Mouse (Mus musculus): ENCODE measurements around the gene Abcb9. TPM values are rescaled to one million over a fixed set of nuclear protein-coding genes. Genes with fewer than 3 reads are reported as not detected.
A peak's percentile ranks its signal among the peaks of the same experiment; 100 is the strongest.

The Abcb9 gene
- polyA plus RNA-seq, 1 experiment: 34.7 TPM

DNA sequence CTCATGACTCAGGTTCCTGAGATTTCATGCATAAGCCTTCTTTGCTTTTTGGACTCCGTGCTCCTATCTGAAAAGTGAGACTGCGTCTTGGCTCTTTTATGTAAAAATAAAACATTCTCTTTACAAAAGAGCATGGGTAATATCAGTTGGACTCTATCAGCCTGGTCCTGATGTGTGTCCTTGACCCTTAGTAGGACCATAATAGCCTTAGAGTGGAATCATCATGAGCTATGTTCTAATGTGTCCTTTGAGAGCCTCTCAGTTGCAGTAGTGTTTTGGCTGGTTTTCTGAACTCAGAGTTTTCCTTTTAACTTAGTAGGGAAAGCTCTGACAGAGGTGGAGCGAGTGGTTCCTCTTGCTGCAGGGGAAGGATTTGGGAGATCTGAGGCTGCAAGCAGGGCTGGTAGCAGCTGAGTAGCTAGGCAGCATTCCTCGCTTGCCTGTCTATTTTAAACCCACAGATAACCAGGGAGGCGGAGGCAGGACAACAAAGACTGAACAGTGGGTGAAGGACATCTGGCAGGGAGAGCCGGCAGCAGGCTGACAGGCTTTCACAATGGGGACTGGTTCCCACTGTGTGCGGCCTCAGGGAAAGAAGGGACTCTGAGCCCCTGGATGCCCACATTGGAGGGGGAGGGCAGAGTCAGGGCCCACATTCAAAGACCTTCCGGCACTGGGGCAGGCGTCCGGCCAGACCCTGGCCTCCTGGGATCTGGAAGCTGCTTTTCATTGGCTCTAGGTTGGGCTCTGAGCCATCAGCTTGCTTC is 52.2 kb downstream of the Abcb9 start:
- TF ChIP-seq POLR2A (IDR thresholded peaks at IDR 0.05; ENCODE audit: borderline replicate concordance, insufficient read depth, low read length) (no peak), CTCF (IDR thresholded peaks at IDR 0.05; ENCODE audit: borderline replicate concordance, insufficient read depth, low read depth, low read length) (no peak)
- DNase-seq: peak; percentile 21 to 47
- WGBS: 52% methylated on average over 10 of the region's 10 CpGs
- H3K27me3 ChIP-seq (ENCODE audit: control insufficient read depth, insufficient read depth, low read length): no peaks in the 10 kb centered on the region
- no peak overlapping the region for H3K4me3 ChIP-seq (replicated peaks; ENCODE audit: insufficient read depth, low read depth, low read length)
- no peak overlapping the region for H3K27ac ChIP-seq (ENCODE audit: insufficient read depth, low read length)
- peaks cover 5% of the 10 kb centered on the region for H3K4me1 ChIP-seq (ENCODE audit: control insufficient read depth, insufficient read depth, low read length)

DNA sequence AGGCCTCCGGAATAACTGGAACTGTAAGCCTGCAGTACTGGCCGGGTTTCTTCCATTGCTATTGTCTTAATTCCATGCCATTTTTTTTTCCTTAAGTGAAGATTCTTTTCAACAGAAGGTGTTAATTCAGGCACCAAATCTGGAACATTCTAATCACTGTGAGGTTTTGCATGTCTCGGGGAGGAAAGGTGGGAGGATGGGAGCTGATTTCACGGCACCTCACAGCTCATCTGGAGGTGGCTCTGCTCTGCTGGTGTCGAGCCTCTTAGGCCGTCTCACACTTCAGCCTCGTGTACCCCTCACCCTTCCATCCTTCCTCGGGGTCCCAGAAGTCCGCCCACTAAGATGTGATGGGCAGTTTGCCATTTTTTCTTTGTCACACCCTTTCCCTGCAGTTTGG is 54.5 kb downstream of the Abcb9 start:
- Histone ChIP-seq H3K27ac (ENCODE audit: insufficient read depth, low read length) (no peak overlapping the region), H3K27me3 (ENCODE audit: control insufficient read depth, insufficient read depth, low read length) (no peaks in the 10 kb centered on the region), H3K4me1 (ENCODE audit: control insufficient read depth, insufficient read depth, low read length) (peaks cover 5% of the 10 kb centered on the region; the same call in 1 of the 2 replicates), H3K4me3 (replicated peaks; ENCODE audit: insufficient read depth, low read depth, low read length) (no peak overlapping the region)
- WGBS: 63% methylated on average over 9 of the region's 9 CpGs
- no peak for DNase-seq
- TF ChIP-seq POLR2A (IDR thresholded peaks at IDR 0.05; ENCODE audit: borderline replicate concordance, insufficient read depth, low read length) (no peak), CTCF (IDR thresholded peaks at IDR 0.05; ENCODE audit: borderline replicate concordance, insufficient read depth, low read depth, low read length) (no peak)

- no peaks in the 10 kb centered on the region for H3K4me1 ChIP-seq (ENCODE audit: control insufficient read depth, insufficient read depth, low read length)
- 59% methylated on average over 6 of the region's 6 CpGs for WGBS
- no peak overlapping the region for H3K4me3 ChIP-seq (replicated peaks; ENCODE audit: insufficient read depth, low read depth, low read length)
- TF ChIP-seq POLR2A (IDR thresholded peaks at IDR 0.05; ENCODE audit: borderline replicate concordance, insufficient read depth, low read length) (no peak), CTCF (IDR thresholded peaks at IDR 0.05; ENCODE audit: borderline replicate concordance, insufficient read depth, low read depth, low read length) (no peak)
- no peak overlapping the region for H3K27ac ChIP-seq (ENCODE audit: insufficient read depth, low read length)
- DNase-seq: no peak
- no peaks in the 10 kb centered on the region for H3K27me3 ChIP-seq (ENCODE audit: control insufficient read depth, insufficient read depth, low read length)
Measured at GRCm38 (mm10) chr5:124039602-124040001, 56.0 kb downstream of the Abcb9 start.

DNA sequence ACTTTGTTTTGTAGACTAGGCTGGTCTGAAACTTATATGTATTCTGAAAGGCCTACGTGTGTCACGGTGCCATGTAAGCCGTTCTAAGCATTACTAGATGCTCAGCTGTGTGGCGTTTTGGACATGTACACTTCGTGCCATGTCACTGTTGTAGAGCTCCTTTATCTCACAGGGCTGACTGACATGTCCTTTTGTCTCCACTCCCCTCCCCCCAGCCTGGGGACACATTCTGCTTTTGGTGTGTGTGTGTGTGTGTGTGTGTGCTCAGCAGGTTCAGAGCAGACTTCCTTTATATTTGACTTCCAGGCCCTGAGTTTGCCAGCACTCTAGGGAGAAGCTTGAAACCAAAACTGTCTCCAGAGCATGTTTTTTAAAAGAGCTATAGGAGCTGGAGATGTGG is 58.8 kb downstream of the Abcb9 start:
- H3K4me3 ChIP-seq (replicated peaks; ENCODE audit: insufficient read depth, low read depth, low read length): no peak overlapping the region
- WGBS: 77% methylated on average over 5 of the region's 5 CpGs
- TF ChIP-seq CTCF (IDR thresholded peaks at IDR 0.05; ENCODE audit: borderline replicate concordance, insufficient read depth, low read depth, low read length) (no peak), POLR2A (IDR thresholded peaks at IDR 0.05; ENCODE audit: borderline replicate concordance, insufficient read depth, low read length) (no peak)
- no peak overlapping the region for H3K27ac ChIP-seq (ENCODE audit: insufficient read depth, low read length)
- H3K27me3 ChIP-seq (ENCODE audit: control insufficient read depth, insufficient read depth, low read length): no peaks in the 10 kb centered on the region
- H3K4me1 ChIP-seq (ENCODE audit: control insufficient read depth, insufficient read depth, low read length): no peaks in the 10 kb centered on the region
- DNase-seq: no peak

DNA sequence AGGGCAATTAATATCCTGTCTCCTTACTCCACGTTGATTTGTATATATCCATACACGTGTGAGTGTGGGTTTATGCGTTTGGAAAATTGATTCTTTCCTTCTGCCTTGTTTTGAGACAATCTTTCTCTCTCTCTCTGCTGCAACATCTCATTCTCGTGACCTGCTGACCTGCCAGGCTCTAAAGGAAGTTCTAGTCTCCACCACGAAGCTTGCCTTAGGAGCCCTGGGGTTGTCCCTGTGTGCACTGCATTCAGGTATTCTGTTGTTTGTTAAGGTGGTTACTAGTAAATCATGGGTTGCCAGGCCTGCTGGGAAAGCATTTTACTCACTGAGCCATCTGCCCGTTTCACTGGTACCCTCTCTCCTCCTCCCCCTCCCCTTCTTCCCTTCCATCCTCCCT is 59.3 kb downstream of the Abcb9 start:
- 52% methylated on average over 6 of the region's 6 CpGs for WGBS
- Histone ChIP-seq H3K27ac (ENCODE audit: insufficient read depth, low read length) (no peak overlapping the region), H3K27me3 (ENCODE audit: control insufficient read depth, insufficient read depth, low read length) (no peaks in the 10 kb centered on the region), H3K4me3 (replicated peaks; ENCODE audit: insufficient read depth, low read depth, low read length) (no peak overlapping the region), H3K4me1 (ENCODE audit: control insufficient read depth, insufficient read depth, low read length) (no peaks in the 10 kb centered on the region)
- TF ChIP-seq POLR2A (IDR thresholded peaks at IDR 0.05; ENCODE audit: borderline replicate concordance, insufficient read depth, low read length): no peak
- TF ChIP-seq CTCF (IDR thresholded peaks at IDR 0.05; ENCODE audit: borderline replicate concordance, insufficient read depth, low read depth, low read length): no peak
- no peak for DNase-seq

DNA sequence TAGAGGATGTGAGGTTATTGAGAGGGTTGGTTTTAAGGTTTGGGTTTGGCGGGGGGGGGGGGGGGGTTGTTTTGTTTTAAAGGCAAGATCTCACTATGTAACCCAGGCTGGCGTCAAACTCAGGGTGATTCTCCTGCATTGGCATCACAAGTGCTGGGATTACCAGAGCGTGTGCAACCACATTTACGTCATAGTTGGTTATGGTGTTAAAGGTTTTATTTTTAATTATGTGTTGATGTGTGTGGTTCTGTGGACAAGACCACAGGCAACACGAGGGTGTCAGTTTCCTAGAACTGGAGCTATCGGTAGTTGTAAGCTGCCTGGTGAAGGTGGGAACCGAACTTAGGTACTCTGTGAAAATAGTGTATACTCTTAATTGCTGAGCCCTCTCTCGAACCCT is 59.8 kb downstream of the Abcb9 start:
- DNase-seq: no peak
- WGBS: 76% methylated on average over 8 of the region's 8 CpGs
- no peaks in the 10 kb centered on the region for H3K27me3 ChIP-seq (ENCODE audit: control insufficient read depth, insufficient read depth, low read length)
- H3K27ac ChIP-seq (ENCODE audit: insufficient read depth, low read length): no peak overlapping the region
- no peaks in the 10 kb centered on the region for H3K4me1 ChIP-seq (ENCODE audit: control insufficient read depth, insufficient read depth, low read length)
- H3K4me3 ChIP-seq (replicated peaks; ENCODE audit: insufficient read depth, low read depth, low read length): no peak overlapping the region
- no peak for TF ChIP-seq POLR2A (IDR thresholded peaks at IDR 0.05; ENCODE audit: borderline replicate concordance, insufficient read depth, low read length)
- no peak for TF ChIP-seq CTCF (IDR thresholded peaks at IDR 0.05; ENCODE audit: borderline replicate concordance, insufficient read depth, low read depth, low read length)

GRCm38 (mm10) chr5:124035406-124035805 is 60.2 kb downstream of the Abcb9 start:
- TF ChIP-seq CTCF (IDR thresholded peaks at IDR 0.05; ENCODE audit: borderline replicate concordance, insufficient read depth, low read depth, low read length) (no peak), POLR2A (IDR thresholded peaks at IDR 0.05; ENCODE audit: borderline replicate concordance, insufficient read depth, low read length) (no peak)
- DNase-seq: no peak
- WGBS: 90% methylated on average over 9 of the region's 9 CpGs
- Histone ChIP-seq H3K27me3 (ENCODE audit: control insufficient read depth, insufficient read depth, low read length) (no peaks in the 10 kb centered on the region), H3K4me1 (ENCODE audit: control insufficient read depth, insufficient read depth, low read length) (no peaks in the 10 kb centered on the region), H3K4me3 (replicated peaks; ENCODE audit: insufficient read depth, low read depth, low read length) (no peak overlapping the region), H3K27ac (ENCODE audit: insufficient read depth, low read length) (no peak overlapping the region)

GRCm38 (mm10) chr5:124034471-124034870 is 61.1 kb downstream of the Abcb9 start:
- Histone ChIP-seq H3K4me1 (ENCODE audit: control insufficient read depth, insufficient read depth, low read length) (peaks cover 2% of the 10 kb centered on the region; the same call in 1 of the 2 replicates), H3K27ac (ENCODE audit: insufficient read depth, low read length) (no peak overlapping the region), H3K27me3 (ENCODE audit: control insufficient read depth, insufficient read depth, low read length) (no peaks in the 10 kb centered on the region), H3K4me3 (replicated peaks; ENCODE audit: insufficient read depth, low read depth, low read length) (no peak overlapping the region)
- TF ChIP-seq CTCF (IDR thresholded peaks at IDR 0.05; ENCODE audit: borderline replicate concordance, insufficient read depth, low read depth, low read length) (no peak), POLR2A (IDR thresholded peaks at IDR 0.05; ENCODE audit: borderline replicate concordance, insufficient read depth, low read length) (no peak)
- no peak for DNase-seq
- 78% methylated on average over 11 of the region's 11 CpGs for WGBS

Measured in cerebellum, adult 2 months (tissue).